Mouse (Mus musculus) cerebellum, postnatal 4 days (tissue): ENCODE results near the gene Rnf220.

Experiments
- DNase-seq, 2 experiments: peaks; one replicate each; pipeline ENCODE4 v3.0.0; 2022; ENCODE audit warnings: low spot score in 2 of 2, mixed read lengths in 1 of 2

Rnf220 gene

DNA sequence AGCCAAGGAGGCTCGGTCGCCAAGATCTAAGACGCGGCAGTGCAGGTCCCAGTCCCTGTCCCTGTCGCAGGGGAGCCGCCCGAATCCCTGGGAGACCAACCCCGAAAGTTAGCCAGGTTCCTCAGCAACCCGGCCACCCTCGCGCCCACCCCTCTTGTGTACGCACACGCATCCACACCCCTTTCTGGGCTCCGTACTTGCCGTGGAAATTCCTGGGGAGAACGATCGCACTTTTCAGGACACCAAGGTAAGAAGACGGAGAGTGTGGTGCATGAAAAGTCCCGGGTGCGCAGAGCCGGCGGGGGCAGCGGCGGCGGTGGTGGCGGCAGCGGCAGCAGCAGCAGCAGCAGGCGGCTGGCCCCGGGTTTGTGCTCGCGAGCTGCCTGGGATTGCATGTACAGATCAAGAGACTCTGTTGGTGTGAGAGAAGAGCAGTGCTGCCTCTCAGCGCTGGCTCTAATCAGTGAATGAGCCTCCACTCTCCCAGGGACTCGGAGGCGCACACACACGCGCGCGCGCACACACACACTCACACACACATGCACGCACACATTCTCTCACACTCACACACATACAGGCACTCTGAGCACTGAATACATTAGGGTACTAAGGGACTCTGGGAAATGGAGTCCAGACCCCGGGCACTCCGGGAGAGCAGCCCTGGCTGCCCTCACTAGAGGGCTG lies at the start of gene Rnf220:
Gene Rnf220, minus strand, starts transcription at position 571 of the 684 bp plus-strand sequence.
- peak in 1 of 2 experiments; percentile 52 for DNase-seq

DNA sequence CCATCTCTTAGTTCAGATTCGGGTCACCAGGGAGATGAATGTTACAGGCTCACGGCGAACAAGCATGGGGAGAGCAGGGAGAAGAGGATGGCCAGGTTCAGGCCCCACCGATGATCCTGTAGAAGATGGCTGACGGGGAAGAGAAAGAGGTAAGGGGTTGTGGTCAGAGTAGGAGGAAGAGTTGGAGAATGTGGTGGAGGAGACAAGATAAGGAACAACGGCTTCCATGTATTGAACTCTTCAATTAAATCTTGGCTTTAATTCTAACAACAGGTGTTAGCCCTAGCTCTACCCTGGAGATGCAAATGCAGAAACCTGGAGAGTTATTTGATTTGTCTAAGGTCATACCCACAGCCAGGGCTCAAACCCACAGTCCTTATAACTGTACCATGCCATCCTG lies 49.8 kb upstream of the Rnf220 start:
- DNase-seq, result no peak

- DNase-seq, result no peak
These were observed 48.6 kb upstream of the Rnf220 start for GRCm38 (mm10) chr4:117545448-117545847.

DNA sequence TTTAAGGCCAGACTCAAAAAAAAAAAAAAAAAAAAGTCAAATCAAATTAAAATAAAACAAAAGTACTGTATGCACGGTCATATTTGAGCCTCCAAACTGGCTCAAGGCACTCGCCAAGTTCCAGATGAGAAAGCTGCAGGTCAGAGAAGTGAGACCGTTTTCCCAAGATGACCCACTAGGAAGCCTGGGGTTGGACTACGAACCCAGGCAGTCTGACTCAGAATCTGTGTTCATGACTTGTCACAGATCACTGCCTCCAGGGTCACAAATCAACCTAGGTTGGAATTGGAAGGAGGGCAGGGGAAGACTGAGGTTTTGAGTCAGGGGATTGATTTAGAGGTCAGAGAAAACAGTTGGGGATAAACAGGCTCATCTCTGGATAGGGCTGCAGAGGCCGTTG lies 43.7 kb upstream of the Rnf220 start:
- no peak for DNase-seq

GRCm38 (mm10) chr4:117539329-117539980 lies 42.6 kb upstream of the Rnf220 start:
- no peak for DNase-seq

- DNase-seq, result no peak
These were observed 40.1 kb upstream of the Rnf220 start for GRCm38 (mm10) chr4:117537002-117537401.

GRCm38 (mm10) chr4:117535496-117536200 lies 38.8 kb upstream of the Rnf220 start:
- no peak for DNase-seq

GRCm38 (mm10) chr4:117529843-117530242 lies 33.0 kb upstream of the Rnf220 start:
- no peak for DNase-seq

- peak in 1 of 2 experiments; percentile 30 for DNase-seq
These were observed 31.1 kb upstream of the Rnf220 start for GRCm38 (mm10) chr4:117527952-117528351.

DNA sequence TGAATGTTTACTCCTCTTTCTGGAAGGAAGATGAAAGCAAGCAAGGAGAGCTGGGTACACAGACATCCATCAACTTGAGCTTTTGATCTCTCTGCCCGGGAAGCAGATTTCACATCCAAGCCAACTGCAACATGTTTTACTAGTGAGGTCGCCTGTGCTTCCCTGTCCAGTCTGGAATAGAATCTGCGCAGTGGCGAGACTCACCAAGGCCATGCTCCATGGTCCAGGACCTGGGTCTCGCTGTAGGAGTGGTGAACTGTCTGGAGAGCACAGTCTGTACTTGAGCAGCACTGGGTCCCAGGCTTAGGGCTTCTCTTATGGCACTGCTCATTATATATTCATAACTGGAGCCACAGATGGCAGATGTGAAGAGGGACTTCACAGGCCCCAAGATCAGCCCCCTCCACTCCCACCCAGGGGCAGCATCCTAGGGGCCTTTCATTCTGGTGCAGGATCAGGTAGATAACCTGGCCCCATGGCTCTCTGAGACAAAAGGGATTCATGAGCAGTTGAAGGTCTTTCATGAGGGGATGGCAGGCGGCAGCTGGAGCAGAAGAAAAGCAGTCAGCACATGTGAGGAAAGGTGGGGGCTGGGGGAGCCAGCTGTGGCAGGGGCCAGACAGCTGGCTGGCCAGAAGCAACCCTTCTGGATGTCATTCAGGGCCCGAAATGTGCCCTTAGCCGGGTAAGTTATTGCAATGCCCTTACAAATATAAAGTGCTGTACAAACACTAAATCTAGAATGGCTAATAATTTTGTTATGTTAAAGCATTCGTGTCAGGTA lies 30.5 kb upstream of the Rnf220 start:
- DNase-seq, result no peak

- DNase-seq, result no peak
These were observed 29.1 kb upstream of the Rnf220 start for GRCm38 (mm10) chr4:117525990-117526389.

DNA sequence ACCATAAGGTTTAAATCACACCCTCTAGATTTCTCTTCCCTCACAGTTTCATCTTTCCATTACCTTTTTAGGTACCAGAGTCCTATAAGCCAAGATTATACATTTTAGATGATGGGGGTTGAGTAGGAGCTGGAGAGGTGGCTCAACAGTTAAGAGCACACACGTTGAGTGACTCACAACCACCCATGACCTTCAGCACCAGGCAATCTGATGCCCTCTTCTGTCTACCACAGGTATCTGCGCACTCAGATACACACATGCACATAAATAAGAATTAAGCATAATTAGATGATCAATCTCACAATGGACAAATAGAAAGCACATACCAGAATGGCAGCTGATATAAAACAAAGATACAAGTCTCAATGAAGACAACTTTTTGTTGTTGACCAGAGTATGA lies 24.5 kb upstream of the Rnf220 start:
- DNase-seq, result no peak

DNA sequence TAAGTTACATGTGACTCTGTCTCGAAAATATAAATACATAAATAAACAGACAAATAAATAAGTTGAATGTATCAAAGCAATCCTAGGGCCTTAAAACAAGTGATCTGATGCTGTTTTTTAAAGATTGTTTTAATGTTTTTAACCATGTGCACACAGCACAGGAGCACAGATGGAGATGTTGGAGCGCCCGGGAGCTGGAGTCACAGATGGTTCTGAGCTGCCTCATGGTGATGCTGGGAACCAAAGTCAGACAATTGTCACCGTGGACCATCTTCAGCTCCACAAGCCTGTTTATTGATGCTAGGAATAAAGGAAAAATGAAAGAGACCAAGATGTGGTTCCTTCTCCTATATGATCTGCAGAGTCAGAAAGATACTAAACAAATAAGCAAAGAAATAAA lies 21.4 kb upstream of the Rnf220 start:
- DNase-seq, result no peak

DNA sequence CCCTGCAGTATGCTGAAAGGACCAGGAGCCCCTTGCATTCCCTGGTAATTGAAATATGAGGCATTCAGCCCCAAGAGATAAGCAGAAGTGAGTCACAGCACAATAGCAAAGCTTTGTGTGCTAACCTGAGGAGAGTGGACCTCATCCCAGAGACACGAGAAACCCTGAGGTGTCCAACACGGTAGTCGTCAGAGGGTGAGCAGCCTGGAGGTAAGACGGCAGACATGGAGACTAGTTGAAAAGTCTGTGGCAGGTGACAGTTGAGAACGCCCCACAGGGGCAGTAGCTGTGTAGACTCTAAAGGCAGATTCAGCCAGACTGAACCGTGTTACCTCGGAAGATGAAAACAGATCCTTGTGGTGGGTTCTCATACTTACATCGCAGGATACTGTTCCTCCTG lies 2.2 kb upstream of the Rnf220 start:
- DNase-seq, result no peak

- DNase-seq, result no peak
These were observed 917 bp downstream of the Rnf220 start for GRCm38 (mm10) chr4:117495869-117496401.

DNA sequence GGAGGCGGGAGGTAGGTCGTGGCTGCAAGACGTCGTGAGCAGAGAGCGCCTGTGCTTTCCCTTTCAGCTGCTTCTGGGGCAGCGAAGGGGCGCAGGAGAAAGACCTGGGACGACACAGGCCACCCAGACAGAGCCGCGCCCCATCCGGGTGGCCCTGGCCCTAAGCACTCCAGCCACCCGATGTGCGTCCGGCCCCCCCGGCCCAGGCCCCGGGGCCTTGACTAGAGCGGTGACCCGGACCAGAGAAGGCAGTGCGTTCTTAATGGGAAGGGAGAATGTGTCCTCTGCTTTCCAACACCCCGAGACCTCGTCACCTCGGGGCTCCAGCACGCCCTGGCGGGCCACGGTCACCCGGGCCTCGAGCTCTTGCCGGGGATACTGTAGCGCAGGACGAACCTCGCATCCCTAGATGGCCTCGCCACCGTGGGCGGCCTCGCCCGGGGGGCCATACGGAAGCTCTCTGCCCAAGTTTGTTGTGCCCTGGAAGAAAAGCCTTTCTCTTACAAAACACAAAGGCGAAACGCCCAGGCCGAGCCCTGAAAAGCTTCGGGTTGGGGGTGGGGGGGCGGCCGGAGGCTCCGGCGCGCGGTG lies 1.8 kb downstream of the Rnf220 start:
- DNase-seq, result no peak

DNA sequence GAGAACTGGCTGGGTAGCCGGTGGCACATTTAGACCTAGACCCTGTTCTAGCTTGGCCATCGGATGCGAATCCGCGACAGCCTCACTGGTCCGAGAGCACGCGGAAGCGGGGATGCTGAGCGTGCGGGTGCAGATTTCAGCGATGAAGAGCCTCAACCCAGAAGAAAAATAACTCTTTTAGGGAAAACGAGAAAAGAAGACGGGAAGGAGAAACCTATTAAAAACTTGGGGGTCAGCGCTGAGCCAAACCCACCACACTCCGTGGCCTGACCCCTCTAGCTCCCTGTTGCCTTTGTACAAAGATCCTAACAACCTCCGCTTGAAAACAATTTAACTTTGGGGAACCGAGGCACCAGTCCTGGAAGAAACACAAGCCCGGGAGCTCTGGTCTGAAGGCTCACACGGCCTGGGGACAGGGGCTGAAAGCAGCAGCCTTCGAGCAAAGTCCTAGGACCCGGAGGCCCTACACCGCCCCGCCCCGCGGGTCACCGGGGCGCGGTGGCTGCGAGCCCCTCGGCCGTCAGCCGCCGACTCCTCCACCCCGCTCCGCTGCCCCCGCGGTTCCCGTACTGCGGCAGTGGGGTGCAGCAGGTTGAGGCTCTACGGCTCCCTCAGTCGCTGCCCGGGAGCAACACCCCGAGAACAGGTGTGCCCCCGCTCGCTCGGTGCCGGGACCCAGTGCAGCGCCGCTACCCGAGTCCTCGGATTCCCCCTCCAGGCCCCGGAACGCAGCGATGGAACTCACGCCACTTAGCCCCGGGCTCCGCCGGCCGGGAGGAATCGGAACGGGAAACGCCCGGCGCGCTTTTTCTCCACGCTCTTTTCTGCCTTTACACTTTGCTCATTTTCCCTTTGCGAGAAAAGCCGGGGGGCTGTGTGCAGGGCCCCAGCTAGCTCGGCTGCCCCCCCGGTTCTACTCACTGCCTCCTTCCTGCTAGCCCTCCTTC lies 2.7 kb downstream of the Rnf220 start:
- DNase-seq, result no peak

DNA sequence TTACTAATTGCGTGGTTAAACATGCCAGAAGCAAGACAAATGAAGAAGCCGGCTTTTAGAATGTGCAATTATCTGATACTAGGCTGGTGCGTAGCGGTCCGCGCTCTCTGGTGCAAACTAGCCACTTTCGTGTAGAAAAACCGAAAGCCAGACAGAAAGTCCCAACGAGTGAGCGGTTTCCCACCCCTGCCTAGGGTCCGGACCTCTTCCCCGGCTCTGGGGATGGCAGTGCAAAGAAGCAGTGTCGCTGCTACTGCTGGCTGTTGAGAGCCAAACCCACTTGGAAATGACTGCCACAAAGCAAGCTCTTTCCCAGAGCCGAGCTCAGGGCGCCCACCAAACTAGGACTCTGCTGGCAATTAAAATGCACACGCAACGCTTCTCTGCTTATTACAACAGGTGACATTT lies 3.7 kb downstream of the Rnf220 start:
- DNase-seq, result no peak

DNA sequence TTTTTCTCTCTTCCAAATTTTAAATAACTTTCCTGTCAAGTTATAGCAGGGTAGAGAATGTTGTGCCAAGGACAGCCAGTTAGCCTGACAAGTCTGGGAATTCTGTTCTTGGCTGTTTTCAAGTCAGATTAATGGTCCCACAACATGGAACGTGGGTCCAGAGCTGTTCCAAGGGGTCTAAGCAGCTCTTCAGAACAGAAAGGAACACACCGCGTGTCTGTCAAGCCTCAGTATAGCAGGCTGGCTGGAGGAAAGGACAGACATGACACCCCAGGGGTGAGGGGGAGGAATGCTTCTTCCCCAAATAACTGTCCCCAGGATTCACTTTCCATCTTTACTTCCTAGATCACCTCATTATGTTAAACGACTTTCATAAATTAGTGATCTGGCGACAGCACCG lies 5.0 kb downstream of the Rnf220 start:
- no peak for DNase-seq

GRCm38 (mm10) chr4:117489975-117490374 lies 6.9 kb downstream of the Rnf220 start:
- no peak for DNase-seq
